Mouse (Mus musculus): ENCODE results near the gene Arfip1. TPM values are rescaled to one million over a fixed set of nuclear protein-coding genes. Genes with fewer than 3 reads are reported as not detected.

Gene Arfip1
- total RNA-seq, 2 experiments from 2014 or later, result 9.8 to 11.6 TPM

- DNase-seq (ENCODE audit: low spot score), result no peak
Observed at GRCm38 (mm10) chr3:84460952-84461351, 121.5 kb downstream of the Arfip1 start.

GRCm38 (mm10) chr3:84460499-84460898 is 121.9 kb downstream of the Arfip1 start:
- no peak for DNase-seq (ENCODE audit: low spot score)

- no peak for DNase-seq (ENCODE audit: low spot score)
Observed at GRCm38 (mm10) chr3:84455733-84456417, 126.5 kb downstream of the Arfip1 start.

- DNase-seq (ENCODE audit: low spot score), result no peak
Observed at GRCm38 (mm10) chr3:84450651-84451050, 131.8 kb downstream of the Arfip1 start.

GRCm38 (mm10) chr3:84449015-84449414 is 133.4 kb downstream of the Arfip1 start:
- no peak for DNase-seq (ENCODE audit: low spot score)

GRCm38 (mm10) chr3:84447803-84448202 is 134.6 kb downstream of the Arfip1 start:
- DNase-seq (ENCODE audit: low spot score), result no peak

Other genes starting within 250 kb of the Arfip1 start
- gene Fhdc1, start 102.2 kb downstream of the Arfip1 start, total RNA-seq (2021), result under 1 TPM; 0.21 to 0.80 TPM
- 10 to 100 TPM in 1 of 2 experiments, 1 to 10 TPM in 1; 5.7 to 15.0 TPM for gene Tigd4, start 10.9 kb upstream of the Arfip1 start, total RNA-seq (2021)
- under 1 TPM; 0.78 to 0.98 TPM for gene Tmem154, start 83.6 kb upstream of the Arfip1 start, total RNA-seq (2021)
- gene Fbxw7, start 232.6 kb upstream of the Arfip1 start, total RNA-seq (2021), result 10 to 100 TPM; 21.9 to 23.9 TPM